Mouse (Mus musculus): ENCODE measurements around the gene Pax3.

DNA sequence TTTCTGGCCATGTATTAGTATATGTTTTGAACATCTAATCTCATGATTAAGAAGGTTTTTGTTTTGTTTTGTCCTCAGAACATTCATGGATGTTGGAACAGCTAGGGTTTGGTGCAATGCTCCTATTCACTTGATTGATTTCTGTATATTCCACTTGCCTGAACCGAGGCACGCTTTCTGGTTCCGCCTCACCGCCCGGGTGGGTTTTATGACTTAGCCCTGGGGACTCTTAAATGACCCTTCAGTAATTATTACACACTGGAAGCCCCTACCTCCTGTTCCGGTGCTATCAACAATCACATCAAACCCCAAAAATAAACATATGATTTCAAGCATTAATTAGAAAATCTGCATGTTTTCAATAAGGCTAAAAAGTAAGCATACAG, 9.2 kb downstream of the Pax3 start:
- TF ChIP-seq EP300 (IDR thresholded peaks at IDR 0.05; ENCODE audit: low read depth) = no peak
- TF ChIP-seq CTCF (IDR thresholded peaks at IDR 0.05; ENCODE audit: low read depth) = no peak

Measured in heart, postnatal 0 days (tissue).